Mouse (Mus musculus) heart, postnatal 36 days (tissue): ENCODE data around the gene Olfr1026. TPM values are rescaled to one million over a fixed set of nuclear protein-coding genes. Genes with fewer than 3 reads are reported as not detected.

Experiments
- DNase-seq, 2 experiments: peaks; one replicate each; pipeline ENCODE4 v3.0.0; 2021 to 2022
- intact Hi-C: fragments of 180-260 bp; cut with DNase I; formaldehyde crosslinking; loops from one replicate; pipeline ENCODE4 v1.15.1; 2025
- total RNA-seq, 2 experiments: library from RNA; stranded (reverse); gene quantifications; 2 replicates each; pipeline ENCODE4 v1.2.3; 2021

Gene Olfr1026
- not detected for total RNA-seq

- intact Hi-C loops, result no loop called here
- DNase-seq, result no peak
These were observed at the start of gene Olfr1026 for GRCm38 (mm10) chr2:85921258-85921657. Olfr1026 (plus strand) TSS chr2:85921558.

- intact Hi-C loops, result no loop called here
These were observed 36.0 kb upstream of the Olfr1026 start, which contains the start of gene Olfr1023 for GRCm38 (mm10) chr2:85885340-85885739. Olfr1023 (plus strand) TSS chr2:85885640.

GRCm38 (mm10) chr2:85904952-85905351 lies 16.4 kb upstream of the Olfr1026 start, which contains the start of gene Olfr1024:
Olfr1024 (minus strand) TSS chr2:85905052.
- DNase-seq, result no peak
- intact Hi-C loops, result no loop called here

More at GRCm38 (mm10) chr2:85885340-85885739, 36.0 kb upstream of the Olfr1026 start, which contains the start of gene Olfr1023:
- no peak for DNase-seq

GRCm38 (mm10) chr2:85913197-85913596 lies 8.2 kb upstream of the Olfr1026 start:
- DNase-seq, result no peak
- intact Hi-C loops, result no loop called here

- DNase-seq, result no peak
- intact Hi-C loops, result no loop called here
These were observed 6.5 kb upstream of the Olfr1026 start, which contains the start of gene Olfr1025-ps1 for GRCm38 (mm10) chr2:85914893-85915292. Olfr1025-ps1 (plus strand) TSS chr2:85915193.

GRCm38 (mm10) chr2:85950137-85950536 lies 28.8 kb downstream of the Olfr1026 start, which contains the start of gene Olfr1028:
Olfr1028 (plus strand) TSS chr2:85950437.
- intact Hi-C loops, result no loop called here
- no peak for DNase-seq

- no peak for DNase-seq
- intact Hi-C loops, result no loop called here
These were observed 52.2 kb downstream of the Olfr1026 start, which contains the start of gene Olfr1029 for GRCm38 (mm10) chr2:85973595-85973994. Olfr1029 (plus strand) TSS chr2:85973895.

Other genes with a start within 250 kb of the Olfr1026 start
- gene Olfr1006, start 242.8 kb upstream of the Olfr1026 start, total RNA-seq, result not detected
- gene Olfr1008, start 232.1 kb upstream of the Olfr1026 start, total RNA-seq, result not detected
- not detected for gene Olfr1009, start 206.1 kb upstream of the Olfr1026 start, total RNA-seq
- not detected for gene Olfr1012, start 158.8 kb upstream of the Olfr1026 start, total RNA-seq
- gene Olfr1013, start 154.5 kb upstream of the Olfr1026 start, total RNA-seq, result not detected
- not detected for gene Olfr1014, start 148.8 kb upstream of the Olfr1026 start, total RNA-seq
- gene Olfr1015, start 139.5 kb upstream of the Olfr1026 start, total RNA-seq, result not detected
- not detected for gene Olfr1016, start 119.0 kb upstream of the Olfr1026 start, total RNA-seq
- gene Olfr1018, start 103.1 kb upstream of the Olfr1026 start, total RNA-seq, result not detected
- not detected for gene Olfr1019, start 76.1 kb upstream of the Olfr1026 start, total RNA-seq
- not detected for gene Olfr1020, start 74.5 kb upstream of the Olfr1026 start, total RNA-seq
- not detected for gene Olfr1022, start 53.0 kb upstream of the Olfr1026 start, total RNA-seq
- gene Olfr1023, start 35.9 kb upstream of the Olfr1026 start, total RNA-seq, result not detected
- not detected for gene Olfr1024, start 16.5 kb upstream of the Olfr1026 start, total RNA-seq
- gene Olfr1025-ps1, start 6.4 kb upstream of the Olfr1026 start, total RNA-seq, result not detected
- gene Olfr1028, start 28.9 kb downstream of the Olfr1026 start, total RNA-seq, result not detected
- gene Olfr1029, start 52.3 kb downstream of the Olfr1026 start, total RNA-seq, result not detected
- gene Olfr1030, start 57.7 kb downstream of the Olfr1026 start, total RNA-seq, result not detected
- not detected for gene Olfr1031, start 68.7 kb downstream of the Olfr1026 start, total RNA-seq
- gene Olfr1032, start 84.0 kb downstream of the Olfr1026 start, total RNA-seq, result not detected
- gene Olfr1033, start 99.1 kb downstream of the Olfr1026 start, total RNA-seq, result 1 to 10 TPM; 1.6 to 7.4 TPM
- gene Olfr1034, start 124.3 kb downstream of the Olfr1026 start, total RNA-seq, result under 1 TPM; 0.08 to 0.11 TPM
- not detected for gene Olfr1036, start 152.4 kb downstream of the Olfr1026 start, total RNA-seq
- not detected for gene Olfr1037, start 165.8 kb downstream of the Olfr1026 start, total RNA-seq
- gene Olfr1039, start 214.4 kb downstream of the Olfr1026 start, total RNA-seq, result not detected
- gene Olfr1040, start 225.2 kb downstream of the Olfr1026 start, total RNA-seq, result not detected
- not detected for gene Olfr1042, start 240.3 kb downstream of the Olfr1026 start, total RNA-seq
- not detected for gene Olfr1043, start 246.0 kb downstream of the Olfr1026 start, total RNA-seq